Mouse (Mus musculus) liver, embryonic 15.5 days (tissue): ENCODE measurements around the gene Zfp523. TPM values are rescaled to one million over a fixed set of nuclear protein-coding genes. Genes with fewer than 3 reads are reported as not detected.

Source experiments
- ATAC-seq: fragments of 200-750 bp; cut with Nextera tagmentation; 2 replicates; pipeline ENCODE4 v1.8.0; 2017; ENCODE audit warnings: moderate number of reproducible peaks, mild to moderate bottlenecking, moderate library complexity; ENCODE audit not compliant: insufficient read depth
- H3K27ac ChIP-seq: fragments of 300-500 bp; sonication (generic); replicated peaks from 2 replicates; pipeline ENCODE4 v1.5.1; 2015; ENCODE audit warnings: mild to moderate bottlenecking, inconsistent platforms
- H3K27me3 ChIP-seq: fragments of 300-500 bp; sonication (generic); 2 replicates; pipeline ENCODE4 v1.6.1; 2015; ENCODE audit warnings: mild to moderate bottlenecking, inconsistent platforms
- H3K36me3 ChIP-seq: fragments of 300-500 bp; sonication (generic); replicated peaks from 2 replicates; pipeline ENCODE4 v1.6.1; 2015; ENCODE audit warnings: moderate library complexity, mild to moderate bottlenecking, inconsistent platforms
- H3K4me1 ChIP-seq: fragments of 300-500 bp; sonication (generic); replicated peaks from 2 replicates; pipeline ENCODE4 v1.6.1; 2015; ENCODE audit warnings: inconsistent platforms
- H3K4me2 ChIP-seq: fragments of 300-500 bp; sonication (generic); 2 replicates; pipeline ENCODE4 v1.6.1; 2015; ENCODE audit warnings: moderate library complexity, mild to moderate bottlenecking, inconsistent platforms
- H3K4me3 ChIP-seq: fragments of 300-500 bp; sonication (generic); replicated peaks from 2 replicates; pipeline ENCODE4 v1.5.1; 2015; ENCODE audit warnings: mild to moderate bottlenecking, inconsistent platforms
- H3K9ac ChIP-seq: fragments of 300-500 bp; sonication (generic); 2 replicates; pipeline ENCODE4 v1.6.1; 2015; ENCODE audit warnings: moderate library complexity, mild to moderate bottlenecking, inconsistent platforms
- H3K9me3 ChIP-seq: fragments of 300-500 bp; sonication (generic); replicated peaks from 2 replicates; pipeline ENCODE4 v1.6.1; 2016; ENCODE audit warnings: inconsistent platforms
- WGBS: fragments of 180-500 bp; shearing (Covaris S2); methylation state at CpG from one replicate; pipeline ENCODE4 v1.1.7; 2015; ENCODE audit warnings: mixed read lengths; ENCODE audit not compliant: insufficient replicate concordance; 5-methylcytosine and 5-hydroxymethylcytosine counted together
- polyA plus RNA-seq: library from polyadenylated mRNA; unstranded; fragments of >200 nt; fragmentation: Nextera tagmentation; extraction: Ambion mirVana; gene quantifications from 2 replicates; pipeline ENCODE4 v1.2.1, GENCODE M21; 2015

Gene Zfp523
- polyA plus RNA-seq, 1 experiment from 2014 or later, result 5.8 TPM

DNA sequence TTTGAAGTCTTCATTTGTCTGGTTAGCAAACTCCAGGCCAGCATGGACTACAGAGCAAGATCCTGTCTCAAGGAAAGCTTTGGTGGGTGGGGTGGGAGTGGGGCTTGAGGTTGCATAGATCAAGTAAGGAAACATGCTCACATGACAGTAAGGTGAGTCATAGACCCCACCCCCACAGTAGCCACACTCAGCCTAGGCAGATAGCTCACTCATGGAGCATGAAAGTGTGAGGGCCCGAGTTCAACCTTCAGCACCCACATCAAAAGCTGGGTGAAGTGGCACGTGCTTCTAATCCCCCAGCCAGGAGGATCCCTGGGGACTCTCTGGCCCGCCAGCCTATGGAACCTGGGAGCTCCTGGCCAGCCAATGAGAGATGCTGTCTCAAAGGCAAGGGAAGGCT is 16.6 kb downstream of the Zfp523 start:
- 56% methylated on average over 3 of the region's 3 CpGs for WGBS
- no peak overlapping the region for H3K4me3 ChIP-seq
- H3K9me3 ChIP-seq, result no peaks in the 10 kb centered on the region
- H3K9ac ChIP-seq, result no peak overlapping the region
- peaks cover 17% of the 10 kb centered on the region for H3K36me3 ChIP-seq
- 0 out of 2 replicates have a peak, but pooled peaks cover 2% of the 10 kb centered on the region for H3K4me1 ChIP-seq
- H3K4me2 ChIP-seq, result no peak overlapping the region
- ATAC-seq, result no peak
- no peak overlapping the region for H3K27ac ChIP-seq
- no peaks in the 10 kb centered on the region for H3K27me3 ChIP-seq

DNA sequence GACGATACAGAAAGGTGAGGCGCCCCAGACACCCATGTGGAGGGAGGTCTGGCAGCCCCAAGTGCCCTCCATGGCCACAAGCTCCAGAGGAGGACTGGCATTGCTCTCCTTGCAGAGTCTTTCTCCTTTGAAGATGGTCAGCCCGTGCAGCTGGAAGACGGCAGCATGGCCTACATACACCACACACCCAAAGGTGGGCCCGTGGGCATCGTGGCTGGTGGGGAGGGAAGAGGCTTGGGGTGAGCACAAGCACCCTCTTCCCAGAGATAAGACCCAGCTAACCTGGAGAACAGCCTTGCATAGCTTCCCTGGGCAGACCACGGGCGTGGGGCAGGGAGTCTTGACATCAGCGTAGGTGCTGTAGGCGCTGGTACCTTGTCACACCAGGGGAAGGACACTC is 18.1 kb downstream of the Zfp523 start:
- H3K4me3 ChIP-seq, result no peak overlapping the region
- no peak overlapping the region for H3K4me2 ChIP-seq
- no peaks in the 10 kb centered on the region for H3K27me3 ChIP-seq
- ATAC-seq, result no peak
- H3K4me1 ChIP-seq, result 0 out of 2 replicates have a peak, but pooled peaks cover 2% of the 10 kb centered on the region
- H3K27ac ChIP-seq, result no peak overlapping the region
- 75% methylated on average over 10 of the region's 10 CpGs for WGBS
- H3K9ac ChIP-seq, result no peak overlapping the region
- H3K36me3 ChIP-seq, result peaks cover 14% of the 10 kb centered on the region
- H3K9me3 ChIP-seq, result no peaks in the 10 kb centered on the region

GRCm38 (mm10) chr17:28197646-28198045 is 20.7 kb downstream of the Zfp523 start:
- H3K9me3 ChIP-seq, result no peaks in the 10 kb centered on the region
- no peak overlapping the region for H3K27ac ChIP-seq
- H3K4me1 ChIP-seq, result 0 out of 2 replicates have a peak, but pooled peaks cover 2% of the 10 kb centered on the region
- no peak overlapping the region for H3K9ac ChIP-seq
- H3K4me2 ChIP-seq, result no peak overlapping the region
- ATAC-seq, result no peak
- H3K27me3 ChIP-seq, result no peaks in the 10 kb centered on the region
- H3K4me3 ChIP-seq, result no peak overlapping the region
- WGBS, result 71% methylated on average over 18 of the region's 18 CpGs
- peaks cover 11% of the 10 kb centered on the region; the same call in 1 of the 2 replicates for H3K36me3 ChIP-seq

DNA sequence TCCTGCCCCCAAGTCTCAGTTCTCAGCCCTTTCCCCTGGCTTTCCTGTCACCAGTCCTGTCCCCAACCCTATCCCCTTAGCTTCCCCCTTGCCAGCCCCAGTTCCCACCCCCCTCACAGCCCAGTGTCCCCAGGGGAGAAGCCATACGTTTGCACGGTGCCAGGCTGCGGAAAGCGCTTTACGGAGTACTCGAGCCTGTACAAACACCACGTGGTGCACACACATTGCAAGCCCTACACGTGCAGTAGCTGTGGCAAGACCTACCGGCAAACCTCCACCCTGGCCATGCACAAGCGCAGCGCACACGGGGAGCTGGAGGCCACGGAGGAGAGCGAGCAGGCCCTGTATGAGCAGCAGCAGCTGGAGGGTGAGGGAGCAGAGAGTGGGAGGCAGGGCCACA is 25.1 kb downstream of the Zfp523 start:
- H3K9me3 ChIP-seq, result no peaks in the 10 kb centered on the region
- ATAC-seq, result no peak

GRCm38 (mm10) chr17:28204052-28204720 is 27.3 kb downstream of the Zfp523 start:
- peaks cover 32% of the 10 kb centered on the region for H3K4me1 ChIP-seq
- H3K27ac ChIP-seq, result no peak overlapping the region
- no peak for ATAC-seq
- H3K9ac ChIP-seq, result no peak overlapping the region
- WGBS, result 28% methylated on average over 14 of the region's 14 CpGs
- H3K36me3 ChIP-seq, result peaks cover 4% of the 10 kb centered on the region; the same call in 1 of the 2 replicates
- no peak overlapping the region for H3K4me2 ChIP-seq
- no peaks in the 10 kb centered on the region for H3K27me3 ChIP-seq
- no peak overlapping the region for H3K4me3 ChIP-seq
- no peaks in the 10 kb centered on the region for H3K9me3 ChIP-seq

More for the DNA sequence above, 25.1 kb downstream of the Zfp523 start:
- peaks cover 14% of the 10 kb centered on the region for H3K4me1 ChIP-seq
- no peak overlapping the region for H3K9ac ChIP-seq
- WGBS, result 78% methylated on average over 14 of the region's 14 CpGs
- H3K4me3 ChIP-seq, result no peak overlapping the region
- H3K4me2 ChIP-seq, result no peak overlapping the region
- H3K27ac ChIP-seq, result no peak overlapping the region
- peaks cover 6% of the 10 kb centered on the region; the same call in 1 of the 2 replicates for H3K36me3 ChIP-seq
- H3K27me3 ChIP-seq, result no peaks in the 10 kb centered on the region

GRCm38 (mm10) chr17:28205443-28205842 is 28.5 kb downstream of the Zfp523 start:
- WGBS, result 75% methylated on average over 8 of the region's 8 CpGs
- no peak overlapping the region for H3K9ac ChIP-seq
- no peak overlapping the region for H3K27ac ChIP-seq
- H3K9me3 ChIP-seq, result no peaks in the 10 kb centered on the region
- peaks cover 38% of the 10 kb centered on the region for H3K4me1 ChIP-seq
- peaks cover 4% of the 10 kb centered on the region; the same call in 1 of the 2 replicates for H3K36me3 ChIP-seq
- no peaks in the 10 kb centered on the region for H3K27me3 ChIP-seq
- no peak overlapping the region for H3K4me3 ChIP-seq
- no peak for ATAC-seq
- H3K4me2 ChIP-seq, result no peak overlapping the region

GRCm38 (mm10) chr17:28207092-28207491 is 30.2 kb downstream of the Zfp523 start:
- Histone ChIP-seq H3K36me3 (0 out of 2 replicates have a peak, but pooled peaks cover 4% of the 10 kb centered on the region), H3K9me3 (no peaks in the 10 kb centered on the region), H3K27me3 (no peaks in the 10 kb centered on the region), H3K9ac (peak overlapping the region; percentile 55; the same call in 1 of the 2 replicates), H3K4me2 (peak overlapping the region; percentile 71), H3K27ac (peak overlapping the region; percentile 70), H3K4me1 (peaks cover 47% of the 10 kb centered on the region), H3K4me3 (peak overlapping the region; percentile 56)
- WGBS, result 35% methylated on average over 8 of the region's 8 CpGs
- no peak for ATAC-seq

- Histone ChIP-seq H3K9me3 (no peaks in the 10 kb centered on the region), H3K9ac (peak within 1 kb of the TSS; percentile 55), H3K4me3 (peak within 1 kb of the TSS; percentile 56), H3K27ac (peak within 1 kb of the TSS; percentile 70), H3K4me2 (peak within 1 kb of the TSS; percentile 71), H3K27me3 (no peaks in the 10 kb centered on the region), H3K4me1 (peaks cover 53% of the 10 kb centered on the region), H3K36me3 (0 out of 2 replicates have a peak, but pooled peaks cover 2% of the 10 kb centered on the region)
- peak; percentile 66 for ATAC-seq
- 5% methylated on average over 26 of the region's 26 CpGs for WGBS
Observed at GRCm38 (mm10) chr17:28207591-28208313, 30.8 kb downstream of the Zfp523 start, which contains the start of gene Def6. Gene Def6 (plus strand): TSS chr17:28207778.

GRCm38 (mm10) chr17:28208314-28208612 is 31.3 kb downstream of the Zfp523 start:
- peak overlapping the region; percentile 70; the same call in 1 of the 2 replicates for H3K27ac ChIP-seq
- ATAC-seq, result 0 out of 2 replicates have a peak, but pooled peaks have one; percentile 14

DNA sequence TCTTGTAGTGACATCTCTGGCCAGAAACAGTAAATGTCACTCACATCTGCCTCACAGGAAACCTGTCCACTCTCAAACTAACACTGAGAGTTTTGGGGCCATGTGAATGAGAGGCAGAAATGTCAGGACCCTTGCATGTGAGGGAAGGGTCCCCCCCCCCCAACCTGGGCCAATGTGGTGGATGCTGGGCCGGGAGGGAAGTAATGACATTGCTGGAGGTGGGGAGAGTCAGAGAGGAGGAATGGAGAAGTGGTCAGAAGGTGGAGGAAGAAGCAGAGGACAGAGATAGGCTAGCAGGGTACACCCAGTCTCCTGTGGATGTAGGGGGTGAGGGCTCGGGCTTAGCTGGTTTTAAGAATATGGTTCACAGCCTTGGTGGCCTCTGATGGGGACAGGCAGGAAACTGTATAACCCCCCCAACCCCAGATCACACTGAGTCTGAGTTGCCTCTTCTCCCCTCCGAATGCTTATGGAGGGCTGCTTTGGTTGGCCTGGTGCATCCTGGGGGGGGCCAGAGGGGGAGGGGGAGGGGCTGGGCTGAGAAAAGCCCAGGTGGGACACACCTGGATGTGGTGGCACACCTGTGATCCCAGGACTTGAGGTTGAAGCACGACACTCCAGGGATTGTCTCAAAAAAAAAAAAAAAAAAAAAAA is 32.7 kb downstream of the Zfp523 start:
- H3K36me3 ChIP-seq, result no peaks in the 10 kb centered on the region
- WGBS, result 22% methylated on average over 4 of the region's 4 CpGs
- peak overlapping the region; percentile 71 for H3K4me2 ChIP-seq
- H3K27me3 ChIP-seq, result no peaks in the 10 kb centered on the region
- H3K27ac ChIP-seq, result no peak overlapping the region
- peak overlapping the region; percentile 56 for H3K4me3 ChIP-seq
- H3K9me3 ChIP-seq, result no peaks in the 10 kb centered on the region
- peaks cover 55% of the 10 kb centered on the region for H3K4me1 ChIP-seq
- ATAC-seq, result no peak
- H3K9ac ChIP-seq, result no peak overlapping the region

More at GRCm38 (mm10) chr17:28208314-28208612, 31.3 kb downstream of the Zfp523 start:
- H3K9ac ChIP-seq, result peak overlapping the region; percentile 55; the same call in 1 of the 2 replicates
- peak overlapping the region; percentile 56 for H3K4me3 ChIP-seq
- peak overlapping the region; percentile 71 for H3K4me2 ChIP-seq
- 18% methylated on average over 8 of the region's 8 CpGs for WGBS
- H3K9me3 ChIP-seq, result no peaks in the 10 kb centered on the region
- no peaks in the 10 kb centered on the region for H3K36me3 ChIP-seq
- H3K27me3 ChIP-seq, result no peaks in the 10 kb centered on the region
- peaks cover 57% of the 10 kb centered on the region for H3K4me1 ChIP-seq

DNA sequence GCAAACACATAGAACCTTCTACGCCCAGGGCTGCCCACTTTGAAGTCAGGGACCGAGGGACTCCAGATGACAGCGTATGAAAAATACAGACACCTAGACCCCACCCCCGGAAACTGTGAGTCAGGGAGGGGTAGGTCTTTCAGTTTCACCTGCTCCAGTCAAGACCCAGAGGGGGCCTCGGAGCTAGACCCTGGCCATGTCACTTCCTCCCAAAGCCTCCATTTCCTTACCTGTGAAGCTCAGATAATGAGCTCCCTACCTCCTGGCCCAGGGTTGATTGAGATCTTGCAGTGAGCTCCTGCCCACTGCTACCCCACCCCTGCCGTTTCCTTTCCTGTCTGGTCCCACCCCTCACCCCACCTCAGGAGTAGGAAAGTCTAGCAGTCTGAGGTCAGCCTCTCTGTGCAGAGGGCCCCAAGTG is 35.0 kb downstream of the Zfp523 start:
- no peak overlapping the region for H3K9ac ChIP-seq
- H3K4me1 ChIP-seq, result peaks cover 45% of the 10 kb centered on the region
- no peak overlapping the region for H3K4me3 ChIP-seq
- no peaks in the 10 kb centered on the region for H3K27me3 ChIP-seq
- H3K4me2 ChIP-seq, result no peak overlapping the region
- H3K9me3 ChIP-seq, result no peaks in the 10 kb centered on the region
- ATAC-seq, result no peak
- 0 out of 2 replicates have a peak overlapping the region, but pooled peaks have one; percentile 24 for H3K27ac ChIP-seq
- H3K36me3 ChIP-seq, result no peaks in the 10 kb centered on the region
- WGBS, result 22% methylated on average over 6 of the region's 6 CpGs
